In genomic region chr12:26381730-26382129, GRCm38 (mm10) we compare ENCODE assay signal across 32 mouse cellular contexts. TPM values are rescaled to one million over a fixed set of nuclear protein-coding genes. Genes with fewer than 3 reads are reported as not detected.
DNase-seq lines count a peak whose midpoint lies in the region; ATAC-seq and TF ChIP-seq lines count a peak whose summit lies in the region.
"Had no signal": no experiment of that assay in that cellular context is flagged by ENCODE, and none has a peak within 500 bp of the region (broad histone marks: within the 10 kb centered on the region; RNA-seq: fewer than 3 reads in every experiment).

No protein-coding gene starts in this region.

- H3K4me1 ChIP-seq in lung, embryonic 15.5 days, result peaks cover 40% of the 10 kb centered on the region
- peaks cover 21% of the 10 kb centered on the region for H3K4me1 ChIP-seq in embryonic facial prominence, embryonic 12.5 days
- peaks cover 7% of the 10 kb centered on the region for H3K4me1 ChIP-seq in embryonic fibroblast, embryonic 13.5 days (ENCODE audit: control insufficient read depth, insufficient read depth, low read length)
- H3K4me1 ChIP-seq: forebrain, embryonic 13.5 days; hindbrain, embryonic 10.5 days; hindbrain, embryonic 15.5 days; kidney, embryonic 15.5 days; liver, embryonic 15.5 days; midbrain, embryonic 12.5 days; neural tube, embryonic 12.5 days had no signal

- no peak overlapping the region for H3K4me3 ChIP-seq in lung, embryonic 15.5 days
- H3K4me3 ChIP-seq in embryonic facial prominence, embryonic 12.5 days, result no peak overlapping the region
- H3K4me3 ChIP-seq in embryonic fibroblast, embryonic 13.5 days (ENCODE audit: insufficient read depth, low read length), result no peak overlapping the region
- H3K4me3 ChIP-seq: forebrain, embryonic 13.5 days; hindbrain, embryonic 10.5 days; hindbrain, embryonic 15.5 days; kidney, embryonic 15.5 days; left cerebral cortex, adult 2 months; liver, embryonic 15.5 days; megakaryocyte, embryonic 14.5 days; midbrain, embryonic 12.5 days; myocyte; neural tube, embryonic 12.5 days had no signal

- no peaks in the 10 kb centered on the region for H3K27me3 ChIP-seq in lung, embryonic 15.5 days
- no peaks in the 10 kb centered on the region for H3K27me3 ChIP-seq in embryonic facial prominence, embryonic 12.5 days
- H3K27me3 ChIP-seq: forebrain, embryonic 13.5 days; hindbrain, embryonic 15.5 days; kidney, embryonic 15.5 days; liver, embryonic 15.5 days; megakaryocyte, embryonic 14.5 days; midbrain, embryonic 12.5 days; neural tube, embryonic 12.5 days had no signal

- TF ChIP-seq CTCF in embryonic fibroblast, embryonic 13.5 days (IDR thresholded peaks at IDR 0.05; ENCODE audit: borderline replicate concordance, insufficient read depth, low read length), result no peak

- H3K9me3 ChIP-seq in lung, embryonic 15.5 days, result no peaks in the 10 kb centered on the region
- H3K9me3 ChIP-seq in embryonic facial prominence, embryonic 12.5 days, result no peaks in the 10 kb centered on the region
- H3K9me3 ChIP-seq: forebrain, embryonic 13.5 days; hindbrain, embryonic 10.5 days; hindbrain, embryonic 15.5 days; kidney, embryonic 15.5 days; liver, embryonic 15.5 days; megakaryocyte, embryonic 14.5 days; midbrain, embryonic 12.5 days; neural tube, embryonic 12.5 days had no signal

- ATAC-seq in lung, embryonic 15.5 days (ENCODE audit: borderline replicate concordance, extremely low read depth, low FRiP score, low TSS enrichment), result peak; percentile 20; the same call in 1 of the 2 replicates
- no peak for ATAC-seq in embryonic facial prominence, embryonic 12.5 days (ENCODE audit: insufficient number of reproducible peaks, insufficient read depth, low FRiP score, low TSS enrichment)
- ATAC-seq: activated CD4-positive, CD25-positive, alpha-beta regulatory T cell, adult 4 months; forebrain, embryonic 13.5 days; inflammation-experienced regulatory T-cells, adult 6 months had no signal

- intact Hi-C loops in left cerebral cortex, postnatal 14 days (cut with DNase I), result no loop called here

- H3K4me2 ChIP-seq in lung, embryonic 15.5 days, result no peak overlapping the region
- no peak overlapping the region for H3K4me2 ChIP-seq in embryonic facial prominence, embryonic 12.5 days (replicated peaks)
- H3K4me2 ChIP-seq: forebrain, embryonic 13.5 days; hindbrain, embryonic 15.5 days; kidney, embryonic 15.5 days; liver, embryonic 15.5 days; midbrain, embryonic 12.5 days; neural tube, embryonic 12.5 days had no signal

- no peak for DNase-seq in lung, postnatal 4 days
- no peak for DNase-seq in left cerebral cortex, postnatal 14 days (ENCODE audit: low spot score in 2 of 2)
- DNase-seq in adrenal gland, postnatal 4 days (ENCODE audit: low spot score in 2 of 2), result no peak
- DNase-seq in layer of hippocampus, adult 8-10 months (ENCODE audit: low spot score in 2 of 2), result no peak
- DNase-seq: adrenal gland, adult 8-10 months; B cell, adult 2 months; cerebellum, adult 11 months; cerebellum, adult 9-10 months; gastrocnemius, postnatal 14 days; heart, postnatal 14 days; kidney, adult 11 months; kidney, postnatal 25 days; lung, postnatal 36 days; right cerebral cortex, adult 18-20 months; spleen, adult 18-20 months; thymus, adult 18-20 months; thymus, postnatal 4 days had no signal

- no peak for TF ChIP-seq POLR2A in embryonic fibroblast, embryonic 13.5 days (IDR thresholded peaks at IDR 0.05; ENCODE audit: low read depth, low read length)

- H3K36me3 ChIP-seq in lung, embryonic 15.5 days, result peaks cover 17% of the 10 kb centered on the region
- H3K36me3 ChIP-seq in embryonic facial prominence, embryonic 12.5 days, result peaks cover 47% of the 10 kb centered on the region
- H3K36me3 ChIP-seq: liver, embryonic 15.5 days had no signal

- no peak overlapping the region for H3K9ac ChIP-seq in lung, embryonic 15.5 days
- H3K9ac ChIP-seq in embryonic facial prominence, embryonic 12.5 days, result no peak overlapping the region
- H3K9ac ChIP-seq: forebrain, embryonic 13.5 days; hindbrain, embryonic 15.5 days; kidney, embryonic 15.5 days; liver, embryonic 15.5 days; midbrain, embryonic 12.5 days; neural tube, embryonic 12.5 days had no signal

- WGBS in lung, embryonic 15.5 days, result 42% methylated on average over 8 of the region's 8 CpGs
- 35% methylated on average over 8 of the region's 8 CpGs for WGBS in embryonic facial prominence, embryonic 12.5 days

- H3K27ac ChIP-seq in lung, embryonic 15.5 days, result peak overlapping the region; percentile 20
- peak overlapping the region; percentile 75 for H3K27ac ChIP-seq in embryonic facial prominence, embryonic 12.5 days
- peak overlapping the region; percentile 92 for H3K27ac ChIP-seq in embryonic fibroblast, embryonic 13.5 days (ENCODE audit: insufficient read depth, low read length)
- H3K27ac ChIP-seq: forebrain, embryonic 13.5 days; hindbrain, embryonic 10.5 days; hindbrain, embryonic 15.5 days; kidney, embryonic 15.5 days; left cerebral cortex, adult 2 months; liver, embryonic 15.5 days; midbrain, embryonic 12.5 days; neural tube, embryonic 12.5 days had no signal

RNA-seq across cellular contexts. Expression of gene Rnf144a, which starts 33.3 kb away (rescaled TPM):
- 50.5 and 52.7 TPM in 2 replicates for polyA plus RNA-seq in lung, embryonic 15.5 days (2015; fragmentation: Nextera tagmentation; extraction: Ambion mirVana)
- 59.5 and 64.0 TPM in 2 replicates for polyA plus RNA-seq in embryonic facial prominence, embryonic 12.5 days (2016; fragmentation: Nextera tagmentation; extraction: Ambion mirVana)
- polyA plus RNA-seq in embryonic fibroblast, embryonic 13.5 days (2011; ENCODE audit: insufficient read length, low read depth, missing spikeins), result 7.7 and 18.8 TPM in 2 replicates
- 10 to 100 TPM; 38.7 to 39.8 TPM for total RNA-seq in left cerebral cortex, postnatal 14 days (2021)
- total RNA-seq in adrenal gland, postnatal 4 days (2021), result 10 to 100 TPM; 62.6 to 78.4 TPM
- 10 to 100 TPM; 20.4 to 28.1 (median 25.5) TPM for total RNA-seq in layer of hippocampus, adult 8-10 months (2022)
- polyA plus RNA-seq: myocyte had no signal

Comparison
In these comparisons a context has a peak if more than half of its experiments do, and no peak if none do; other contexts are left out.
1. H3K27ac ChIP-seq: peak in every context shown above with its lines; median percentile 92 in embryonic fibroblast, embryonic 13.5 days; 75 in embryonic facial prominence, embryonic 12.5 days; 20 in lung, embryonic 15.5 days.